Mouse (Mus musculus): Measurements from ENCODE around the gene Diexf. TPM values are rescaled to one million over a fixed set of nuclear protein-coding genes. Genes with fewer than 3 reads are reported as not detected.

Diexf gene
- polyA plus RNA-seq, 1 experiment from 2014 or later = 4.0 TPM

- H3K4me3 ChIP-seq (replicated peaks; ENCODE audit: low read depth, low read length) = no peak within 1 kb of the TSS
- DNase-seq (ENCODE audit: low spot score) (no peak), ATAC-seq (replicated peaks; ENCODE audit: low FRiP score, low read depth) (no peak)
- WGBS = 94% methylated on average over 3 of the region's 3 CpGs
- H3K4me1 ChIP-seq (replicated peaks; ENCODE audit: insufficient read depth, low read length) = peaks cover 2% of the 10 kb centered on the region; the same call in 1 of the 2 replicates
- no peaks in the 10 kb centered on the region for H3K9me3 ChIP-seq (replicated peaks; ENCODE audit: low read length)
- peaks cover 11% of the 10 kb centered on the region; the same call in 1 of the 2 replicates for H3K36me3 ChIP-seq (ENCODE audit: insufficient read depth, low read length)
- H3K4me2 ChIP-seq (ENCODE audit: low read length) = no peak within 1 kb of the TSS
- no peak for TF ChIP-seq CTCF (IDR thresholded peaks at IDR 0.05; ENCODE audit: low read depth)
- no peak within 1 kb of the TSS; the same call in 1 of the 2 replicates for H3K27ac ChIP-seq
- H3K27me3 ChIP-seq (ENCODE audit: insufficient read depth, low read length) = no peaks in the 10 kb centered on the region
- H3K9ac ChIP-seq (ENCODE audit: low read depth, low read length) = no peak within 1 kb of the TSS
Observed at GRCm38 (mm10) chr1:193167746-193168145, 37.7 kb upstream of the Diexf start, which contains the start of gene A130010J15Rik. A130010J15Rik (plus strand) TSS chr1:193168046.

- Histone ChIP-seq H3K9me3 (replicated peaks; ENCODE audit: low read length) (no peaks in the 10 kb centered on the region), H3K4me1 (replicated peaks; ENCODE audit: insufficient read depth, low read length) (peaks cover 5% of the 10 kb centered on the region), H3K4me2 (ENCODE audit: low read length) (peak overlapping the region; percentile 54), H3K4me3 (replicated peaks; ENCODE audit: low read depth, low read length) (0 out of 2 replicates have a peak overlapping the region, but pooled peaks have one; percentile 13), H3K36me3 (ENCODE audit: insufficient read depth, low read length) (no peaks in the 10 kb centered on the region), H3K27me3 (ENCODE audit: insufficient read depth, low read length) (no peaks in the 10 kb centered on the region), H3K27ac (no peak overlapping the region; the same call in 1 of the 2 replicates), H3K9ac (ENCODE audit: low read depth, low read length) (0 out of 2 replicates have a peak overlapping the region, but pooled peaks have one; percentile 37)
- ATAC-seq (replicated peaks; ENCODE audit: low FRiP score, low read depth) (no peak; the same call in 1 of the 2 replicates), DNase-seq (ENCODE audit: low spot score) (peak; percentile 75)
- WGBS = 15% methylated on average over 18 of the region's 18 CpGs
- no peak for TF ChIP-seq CTCF (IDR thresholded peaks at IDR 0.05; ENCODE audit: low read depth)
Observed at GRCm38 (mm10) chr1:193160317-193161032, 30.4 kb upstream of the Diexf start.

GRCm38 (mm10) chr1:193159613-193160012 lies 29.5 kb upstream of the Diexf start:
- H3K36me3 ChIP-seq (ENCODE audit: insufficient read depth, low read length) = no peaks in the 10 kb centered on the region
- TF ChIP-seq CTCF (IDR thresholded peaks at IDR 0.05; ENCODE audit: low read depth) = no peak
- H3K27me3 ChIP-seq (ENCODE audit: insufficient read depth, low read length) = no peaks in the 10 kb centered on the region
- 80% methylated on average over 1 of the region's 1 CpGs for WGBS
- H3K27ac ChIP-seq = no peak overlapping the region
- DNase-seq (ENCODE audit: low spot score) (no peak), ATAC-seq (replicated peaks; ENCODE audit: low FRiP score, low read depth) (no peak)
- H3K9me3 ChIP-seq (replicated peaks; ENCODE audit: low read length) = no peaks in the 10 kb centered on the region
- H3K9ac ChIP-seq (ENCODE audit: low read depth, low read length) = no peak overlapping the region
- peaks cover 5% of the 10 kb centered on the region for H3K4me1 ChIP-seq (replicated peaks; ENCODE audit: insufficient read depth, low read length)
- no peak overlapping the region for H3K4me2 ChIP-seq (ENCODE audit: low read length)
- H3K4me3 ChIP-seq (replicated peaks; ENCODE audit: low read depth, low read length) = no peak overlapping the region

- no peaks in the 10 kb centered on the region for H3K9me3 ChIP-seq (replicated peaks; ENCODE audit: low read length)
- DNase-seq (ENCODE audit: low spot score) = no peak
- peaks cover 5% of the 10 kb centered on the region for H3K4me1 ChIP-seq (replicated peaks; ENCODE audit: insufficient read depth, low read length)
- H3K4me2 ChIP-seq (ENCODE audit: low read length) = no peak overlapping the region
- no peaks in the 10 kb centered on the region for H3K27me3 ChIP-seq (ENCODE audit: insufficient read depth, low read length)
- ATAC-seq (replicated peaks; ENCODE audit: low FRiP score, low read depth) = no peak
- no peak overlapping the region for H3K4me3 ChIP-seq (replicated peaks; ENCODE audit: low read depth, low read length)
- no peak for TF ChIP-seq CTCF (IDR thresholded peaks at IDR 0.05; ENCODE audit: low read depth)
- H3K36me3 ChIP-seq (ENCODE audit: insufficient read depth, low read length) = no peaks in the 10 kb centered on the region
- 61% methylated on average over 3 of the region's 3 CpGs for WGBS
- no peak overlapping the region for H3K27ac ChIP-seq
- no peak overlapping the region for H3K9ac ChIP-seq (ENCODE audit: low read depth, low read length)
Observed at GRCm38 (mm10) chr1:193159163-193159562, 29.1 kb upstream of the Diexf start.

GRCm38 (mm10) chr1:193157111-193157492 lies 27.0 kb upstream of the Diexf start:
- DNase-seq (ENCODE audit: low spot score) (no peak), ATAC-seq (replicated peaks; ENCODE audit: low FRiP score, low read depth) (no peak)
- TF ChIP-seq CTCF (IDR thresholded peaks at IDR 0.05; ENCODE audit: low read depth) = no peak
- no peak overlapping the region for H3K4me2 ChIP-seq (ENCODE audit: low read length)
- H3K27me3 ChIP-seq (ENCODE audit: insufficient read depth, low read length) = no peaks in the 10 kb centered on the region
- H3K36me3 ChIP-seq (ENCODE audit: insufficient read depth, low read length) = no peaks in the 10 kb centered on the region
- no peak overlapping the region for H3K27ac ChIP-seq
- WGBS = 72% methylated on average over 8 of the region's 8 CpGs
- H3K4me3 ChIP-seq (replicated peaks; ENCODE audit: low read depth, low read length) = no peak overlapping the region
- no peak overlapping the region for H3K9ac ChIP-seq (ENCODE audit: low read depth, low read length)
- peaks cover 8% of the 10 kb centered on the region for H3K4me1 ChIP-seq (replicated peaks; ENCODE audit: insufficient read depth, low read length)
- H3K9me3 ChIP-seq (replicated peaks; ENCODE audit: low read length) = no peaks in the 10 kb centered on the region

GRCm38 (mm10) chr1:193156316-193157110 lies 26.4 kb upstream of the Diexf start:
- Histone ChIP-seq H3K9me3 (replicated peaks; ENCODE audit: low read length) (no peaks in the 10 kb centered on the region), H3K4me1 (replicated peaks; ENCODE audit: insufficient read depth, low read length) (peaks cover 8% of the 10 kb centered on the region), H3K27me3 (ENCODE audit: insufficient read depth, low read length) (no peaks in the 10 kb centered on the region), H3K9ac (ENCODE audit: low read depth, low read length) (no peak overlapping the region), H3K4me2 (ENCODE audit: low read length) (no peak overlapping the region), H3K4me3 (replicated peaks; ENCODE audit: low read depth, low read length) (no peak overlapping the region), H3K36me3 (ENCODE audit: insufficient read depth, low read length) (no peaks in the 10 kb centered on the region), H3K27ac (no peak overlapping the region)
- no peak for ATAC-seq (replicated peaks; ENCODE audit: low FRiP score, low read depth)
- no peak for TF ChIP-seq CTCF (IDR thresholded peaks at IDR 0.05; ENCODE audit: low read depth)
- WGBS = 75% methylated on average over 15 of the region's 15 CpGs
- no peak for DNase-seq (ENCODE audit: low spot score)
